Mouse (Mus musculus): ENCODE measurements around the gene Mcm6. TPM values are rescaled to one million over a fixed set of nuclear protein-coding genes. Genes with fewer than 3 reads are reported as not detected.
A peak's percentile ranks its signal among the peaks of the same experiment; 100 is the strongest.
"Not testable (repeated sequence)": the region's sequence is repeated elsewhere in the genome, so short reads cannot be mapped to it uniquely, and the experiment has no call there.

The Mcm6 gene
- total and polyA plus RNA-seq, 2 experiments from 2014 or later, result 40.5 to 52.4 TPM

GRCm38 (mm10) chr1:128337708-128338320, 21.6 kb downstream of the Mcm6 start:
- Histone ChIP-seq H3K9me3 (ENCODE audit: low read length) (no peaks in the 10 kb centered on the region), H3K4me3 (ENCODE audit: low read depth, low read length) (no peak overlapping the region), H3K27me3 (ENCODE audit: insufficient read depth, low read length) (no peaks in the 10 kb centered on the region), H3K4me1 (ENCODE audit: insufficient read depth) (no peaks in the 10 kb centered on the region), H3K9ac (no peak overlapping the region), H3K27ac (ENCODE audit: low read depth, low read length) (no peak overlapping the region), H3K36me3 (ENCODE audit: insufficient read depth) (peaks cover 41% of the 10 kb centered on the region), H3K4me2 (ENCODE audit: low read depth) (no peak overlapping the region)
- TF ChIP-seq CTCF (IDR thresholded peaks at IDR 0.05; ENCODE audit: low read depth), result no peak
- ATAC-seq, result no peak
- DNase-seq, result no peak
- 92% methylated on average over 13 of the region's 13 CpGs for WGBS

GRCm38 (mm10) chr1:128330313-128330712, 29.2 kb downstream of the Mcm6 start:
- Histone ChIP-seq H3K36me3 (ENCODE audit: insufficient read depth) (peaks cover 22% of the 10 kb centered on the region), H3K4me1 (ENCODE audit: insufficient read depth) (no peaks in the 10 kb centered on the region), H3K4me3 (ENCODE audit: low read depth, low read length) (no peak overlapping the region), H3K4me2 (ENCODE audit: low read depth) (no peak overlapping the region), H3K9me3 (ENCODE audit: low read length) (no peaks in the 10 kb centered on the region), H3K27ac (ENCODE audit: low read depth, low read length) (no peak overlapping the region), H3K9ac (no peak overlapping the region), H3K27me3 (ENCODE audit: insufficient read depth, low read length) (no peaks in the 10 kb centered on the region)
- DNase-seq (no peak), ATAC-seq (no peak)
- no peak for TF ChIP-seq CTCF (IDR thresholded peaks at IDR 0.05; ENCODE audit: low read depth)
- 98% methylated on average over 1 of the region's 1 CpGs for WGBS

- no peak for TF ChIP-seq CTCF (IDR thresholded peaks at IDR 0.05; ENCODE audit: low read depth)
- Histone ChIP-seq H3K36me3 (ENCODE audit: insufficient read depth) (peaks cover 4% of the 10 kb centered on the region; the same call in 1 of the 2 replicates), H3K27ac (ENCODE audit: low read depth, low read length) (no peak within 1 kb of the TSS), H3K27me3 (ENCODE audit: insufficient read depth, low read length) (no peaks in the 10 kb centered on the region), H3K9ac (no peak within 1 kb of the TSS), H3K4me3 (ENCODE audit: low read depth, low read length) (no peak within 1 kb of the TSS), H3K4me1 (ENCODE audit: insufficient read depth) (no peaks in the 10 kb centered on the region), H3K4me2 (ENCODE audit: low read depth) (no peak within 1 kb of the TSS), H3K9me3 (ENCODE audit: low read length) (no peaks in the 10 kb centered on the region)
- WGBS, result 76% methylated on average over 3 of the region's 3 CpGs
- no peak for ATAC-seq
- no peak for DNase-seq
Measured at GRCm38 (mm10) chr1:128328218-128328617, 31.2 kb downstream of the Mcm6 start, which contains the start of gene Lct. Lct (minus strand) TSS chr1:128328318.

- no peak overlapping the region for H3K27ac ChIP-seq (ENCODE audit: low read depth, low read length)
- no peaks in the 10 kb centered on the region for H3K4me1 ChIP-seq (ENCODE audit: insufficient read depth)
- H3K27me3 ChIP-seq (ENCODE audit: insufficient read depth, low read length), result no peaks in the 10 kb centered on the region
- ATAC-seq, result no peak
- no peaks in the 10 kb centered on the region; the same call in 1 of the 2 replicates for H3K36me3 ChIP-seq (ENCODE audit: insufficient read depth)
- WGBS, result 85% methylated on average over 1 of the region's 1 CpGs
- H3K4me2 ChIP-seq (ENCODE audit: low read depth), result no peak overlapping the region
- no peaks in the 10 kb centered on the region for H3K9me3 ChIP-seq (ENCODE audit: low read length)
- H3K9ac ChIP-seq, result no peak overlapping the region
- TF ChIP-seq CTCF (IDR thresholded peaks at IDR 0.05; ENCODE audit: low read depth), result no peak
- DNase-seq, result no peak
- no peak overlapping the region for H3K4me3 ChIP-seq (ENCODE audit: low read depth, low read length)
Measured at GRCm38 (mm10) chr1:128327165-128327564, 32.3 kb downstream of the Mcm6 start.

GRCm38 (mm10) chr1:128324776-128325175, 34.7 kb downstream of the Mcm6 start:
- peak; percentile 20; the same call in 1 of the 2 replicates for TF ChIP-seq CTCF (IDR thresholded peaks at IDR 0.05; ENCODE audit: low read depth)
- Histone ChIP-seq H3K4me3 (ENCODE audit: low read depth, low read length) (no peak overlapping the region), H3K27ac (ENCODE audit: low read depth, low read length) (no peak overlapping the region), H3K4me1 (ENCODE audit: insufficient read depth) (no peaks in the 10 kb centered on the region), H3K27me3 (ENCODE audit: insufficient read depth, low read length) (no peaks in the 10 kb centered on the region), H3K36me3 (ENCODE audit: insufficient read depth) (no peaks in the 10 kb centered on the region), H3K4me2 (ENCODE audit: low read depth) (no peak overlapping the region), H3K9me3 (ENCODE audit: low read length) (no peaks in the 10 kb centered on the region), H3K9ac (no peak overlapping the region)
- WGBS, result 68% methylated on average over 2 of the region's 2 CpGs
- DNase-seq, result peak; percentile 36
- peak; percentile 69 for ATAC-seq

GRCm38 (mm10) chr1:128323026-128323643, 36.3 kb downstream of the Mcm6 start:
- 94% methylated on average over 8 of the region's 8 CpGs for WGBS
- Histone ChIP-seq H3K9ac (no peak overlapping the region), H3K4me1 (ENCODE audit: insufficient read depth) (no peaks in the 10 kb centered on the region), H3K27ac (ENCODE audit: low read depth, low read length) (no peak overlapping the region), H3K4me2 (ENCODE audit: low read depth) (no peak overlapping the region), H3K36me3 (ENCODE audit: insufficient read depth) (no peaks in the 10 kb centered on the region), H3K27me3 (ENCODE audit: insufficient read depth, low read length) (no peaks in the 10 kb centered on the region), H3K4me3 (ENCODE audit: low read depth, low read length) (no peak overlapping the region), H3K9me3 (ENCODE audit: low read length) (no peaks in the 10 kb centered on the region)
- no peak for DNase-seq
- no peak for TF ChIP-seq CTCF (IDR thresholded peaks at IDR 0.05; ENCODE audit: low read depth)
- no peak for ATAC-seq

- not testable (repeated sequence) for H3K27ac ChIP-seq (ENCODE audit: low read depth, low read length); H3K4me1 ChIP-seq (ENCODE audit: insufficient read depth); H3K36me3 ChIP-seq (ENCODE audit: insufficient read depth); DNase-seq; H3K9ac ChIP-seq; H3K4me2 ChIP-seq (ENCODE audit: low read depth); ATAC-seq; H3K4me3 ChIP-seq (ENCODE audit: low read depth, low read length); H3K27me3 ChIP-seq (ENCODE audit: insufficient read depth, low read length); H3K9me3 ChIP-seq (ENCODE audit: low read length)
- WGBS, result 87% methylated on average over 6 of the region's 6 CpGs
Measured at GRCm38 (mm10) chr1:128319266-128319665, 40.2 kb downstream of the Mcm6 start.
